Mouse (Mus musculus): ENCODE data around the gene Gm5741.
A peak's percentile ranks its signal among the peaks of the same experiment; 100 is the strongest.
"Not testable (repeated sequence)": the region's sequence is repeated elsewhere in the genome, so short reads cannot be mapped to it uniquely, and the experiment has no call there.

Gene Gm5741

GRCm38 (mm10) chr8:85067982-85068381 lies at the start of gene Gm5741:
Gm5741 (minus strand) TSS chr8:85067982.
- DNase-seq (ENCODE audit: low read depth in 1 of 2, low spot score in 2 of 2) = no peak

DNA sequence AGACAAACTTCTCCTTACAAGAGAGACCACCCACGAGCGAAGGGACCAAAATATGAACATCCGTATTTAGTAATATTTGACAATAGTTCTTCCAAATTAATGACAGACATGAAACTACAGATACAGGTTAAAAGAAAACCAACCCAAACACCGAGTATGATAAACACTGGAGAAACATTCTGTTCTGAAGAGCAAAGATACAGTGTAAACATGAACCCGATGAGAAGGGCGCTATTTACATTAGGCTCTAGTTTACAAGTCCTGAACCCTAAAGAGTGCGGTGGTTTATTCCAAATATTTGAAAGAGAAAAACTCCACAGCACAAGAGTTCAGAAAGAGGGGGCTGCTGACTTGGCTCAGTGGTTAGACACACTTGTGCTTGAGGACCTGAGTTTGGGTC lies 49.2 kb upstream of the Gm5741 start:
- DNase-seq (ENCODE audit: low read depth in 1 of 2, low spot score in 2 of 2) = no peak

- no peak for DNase-seq (ENCODE audit: low read depth in 1 of 2, low spot score in 2 of 2)
Observed at GRCm38 (mm10) chr8:85115501-85115900, 47.7 kb upstream of the Gm5741 start.

GRCm38 (mm10) chr8:85113241-85113640 lies 45.5 kb upstream of the Gm5741 start:
- DNase-seq (ENCODE audit: low read depth in 1 of 2, low spot score in 2 of 2) = no peak

GRCm38 (mm10) chr8:85100076-85100665 lies 32.4 kb upstream of the Gm5741 start:
- DNase-seq (ENCODE audit: low read depth in 1 of 2, low spot score in 2 of 2) = no peak

- DNase-seq (ENCODE audit: low read depth in 1 of 2, low spot score in 2 of 2) = no peak
Observed at GRCm38 (mm10) chr8:85096850-85097249, 29.1 kb upstream of the Gm5741 start.

DNA sequence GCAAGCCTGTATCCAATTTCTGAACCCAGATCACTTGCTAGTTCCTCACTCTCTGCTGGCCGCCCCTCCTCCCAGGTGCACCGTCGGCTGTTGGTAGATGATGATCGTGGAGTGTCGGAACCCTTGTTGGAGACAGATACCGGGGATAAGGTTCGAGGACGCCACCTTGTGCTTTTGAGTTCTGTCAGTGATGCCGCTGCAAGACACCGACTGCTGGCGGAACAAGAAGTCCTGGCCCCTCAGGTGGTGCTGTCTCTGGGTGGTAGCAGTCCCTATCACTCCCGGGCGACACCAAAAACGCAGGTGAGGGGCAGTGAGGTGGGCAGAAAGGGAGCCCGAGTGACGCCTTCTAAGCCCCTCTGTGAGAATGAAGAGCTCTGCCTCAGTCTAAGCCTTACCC lies 28.4 kb upstream of the Gm5741 start:
- DNase-seq (ENCODE audit: low read depth in 1 of 2, low spot score in 2 of 2) = no peak

- DNase-seq (ENCODE audit: low read depth in 1 of 2, low spot score in 2 of 2) = no peak
Observed at GRCm38 (mm10) chr8:85095566-85095965, 27.8 kb upstream of the Gm5741 start.

- DNase-seq (ENCODE audit: low read depth in 1 of 2, low spot score in 2 of 2) = no peak
Observed at GRCm38 (mm10) chr8:85095051-85095450, 27.3 kb upstream of the Gm5741 start.

- DNase-seq (ENCODE audit: low read depth in 1 of 2, low spot score in 2 of 2) = no peak
Observed at GRCm38 (mm10) chr8:85091526-85092090, 23.8 kb upstream of the Gm5741 start.

DNA sequence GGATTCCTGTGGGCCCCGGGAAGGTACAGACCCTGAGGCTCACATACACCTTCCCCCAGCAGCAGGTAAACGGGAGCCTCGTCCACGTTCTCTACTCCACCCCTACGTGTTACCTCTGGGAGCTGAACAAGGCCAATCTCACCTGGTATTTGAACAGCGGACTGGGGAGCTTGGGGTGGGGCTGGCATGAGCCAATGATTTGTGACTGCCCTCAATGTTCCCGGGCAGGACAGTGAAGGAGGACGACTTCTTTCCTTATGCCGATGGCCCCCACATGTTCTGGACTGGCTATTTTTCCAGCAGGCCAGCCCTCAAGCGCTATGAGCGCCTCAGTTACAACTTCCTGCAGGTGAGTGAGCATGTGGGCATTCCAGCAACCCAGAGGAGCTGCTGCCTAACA lies 23.1 kb upstream of the Gm5741 start:
- no peak for DNase-seq (ENCODE audit: low read depth in 1 of 2, low spot score in 2 of 2)

GRCm38 (mm10) chr8:85088771-85089170 lies 21.0 kb upstream of the Gm5741 start:
- no peak for DNase-seq (ENCODE audit: low read depth in 1 of 2, low spot score in 2 of 2)

- no peak for DNase-seq (ENCODE audit: low read depth in 1 of 2, low spot score in 2 of 2)
Observed at GRCm38 (mm10) chr8:85086238-85086637, 18.5 kb upstream of the Gm5741 start.

DNA sequence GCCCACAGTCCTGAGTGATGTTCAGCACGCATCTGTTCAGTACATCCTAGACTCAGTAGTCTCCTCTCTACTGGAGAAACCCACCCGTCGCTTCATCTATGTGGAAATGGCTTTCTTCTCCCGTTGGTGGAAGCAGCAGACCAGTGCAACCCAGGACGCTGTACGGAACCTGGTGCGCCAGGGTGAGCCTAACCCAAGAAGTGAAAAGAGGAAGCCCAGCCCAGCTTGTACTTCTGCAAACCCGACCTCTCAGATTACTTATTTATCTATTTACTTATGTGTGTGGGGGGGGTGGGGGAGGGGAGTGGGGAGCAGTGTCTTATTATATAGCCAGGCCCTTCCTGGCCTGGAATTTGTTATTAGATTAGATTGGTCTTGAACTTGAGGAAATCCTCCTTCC lies 16.9 kb upstream of the Gm5741 start:
- peak; percentile 39 to 50 for DNase-seq (ENCODE audit: low read depth in 1 of 2, low spot score in 2 of 2)

DNA sequence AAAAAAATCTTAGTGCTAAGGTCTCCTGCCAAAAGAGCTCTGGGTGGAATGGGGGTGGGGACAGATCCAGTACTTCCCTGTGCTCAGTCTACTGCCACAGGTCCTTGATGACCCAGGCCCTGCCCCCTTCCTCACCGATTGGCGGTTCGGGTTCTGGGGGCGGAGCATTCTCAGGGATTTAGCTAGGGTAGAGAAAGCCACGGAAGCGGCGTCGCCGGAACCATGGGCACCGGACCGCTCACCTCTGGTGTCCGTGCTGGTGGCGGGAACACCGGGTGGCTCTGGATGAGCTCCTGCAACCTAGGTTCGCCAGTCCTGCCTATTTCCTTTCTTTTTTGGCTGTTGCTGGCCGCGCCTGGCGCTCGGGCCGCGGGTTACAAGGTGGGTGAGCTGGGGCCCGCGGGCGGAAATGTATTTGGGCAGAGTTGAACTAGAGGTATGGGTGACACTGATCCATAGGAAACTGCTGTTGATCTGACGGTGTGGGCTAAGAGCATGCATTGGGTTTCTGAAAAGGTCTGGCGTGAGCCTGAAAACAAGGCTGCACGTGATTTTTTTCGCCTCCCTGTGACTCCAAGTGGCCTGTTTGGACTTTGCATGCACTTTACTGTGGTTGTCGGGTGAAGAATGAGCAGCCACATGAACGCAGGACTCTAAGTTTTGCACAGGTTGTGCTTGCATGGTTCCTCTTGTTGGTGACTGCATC lies 15.5 kb upstream of the Gm5741 start, which contains the start of gene Man2b1:
TSS of gene Man2b1 (plus strand) at position 163 of the 706 bp plus-strand sequence.
- DNase-seq (ENCODE audit: low read depth in 1 of 2, low spot score in 2 of 2) = peak; percentile 62 to 83

DNA sequence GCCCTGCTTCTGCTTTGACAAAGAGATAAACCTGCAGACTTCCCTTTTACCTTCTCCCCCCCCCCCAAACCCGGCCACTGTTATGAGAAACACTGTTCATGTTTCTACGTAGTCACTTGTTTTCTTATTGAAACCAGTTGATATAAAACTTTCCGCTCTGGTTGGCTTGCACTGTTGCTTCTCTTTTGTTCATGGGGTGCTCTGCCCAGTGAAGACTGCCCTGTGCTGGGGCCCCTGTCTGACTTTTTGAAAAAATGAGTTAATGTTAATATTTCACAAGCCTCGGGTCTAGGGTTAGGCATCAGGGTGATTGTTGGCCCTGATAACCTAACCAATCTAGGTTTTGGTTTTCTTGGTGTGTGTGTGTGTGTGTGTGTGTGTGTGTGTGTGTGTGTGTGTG lies 14.4 kb upstream of the Gm5741 start:
- not testable (repeated sequence) for DNase-seq (ENCODE audit: low read depth in 1 of 2, low spot score in 2 of 2)

GRCm38 (mm10) chr8:85081216-85081555 lies 13.4 kb upstream of the Gm5741 start, which contains the start of gene Wdr83:
Wdr83 (minus strand) TSS chr8:85081306.
- DNase-seq (ENCODE audit: low read depth in 1 of 2, low spot score in 2 of 2) = no peak

GRCm38 (mm10) chr8:85080532-85081215 lies 12.9 kb upstream of the Gm5741 start, which contains the start of gene Wdr83os:
Wdr83os (plus strand) TSS chr8:85080740.
- peak in 1 of 2 experiments; percentile 51 for DNase-seq (ENCODE audit: low read depth in 1 of 2, low spot score in 2 of 2)

GRCm38 (mm10) chr8:85080214-85080531 lies 12.4 kb upstream of the Gm5741 start:
- no peak for DNase-seq (ENCODE audit: low read depth in 1 of 2, low spot score in 2 of 2)

DNA sequence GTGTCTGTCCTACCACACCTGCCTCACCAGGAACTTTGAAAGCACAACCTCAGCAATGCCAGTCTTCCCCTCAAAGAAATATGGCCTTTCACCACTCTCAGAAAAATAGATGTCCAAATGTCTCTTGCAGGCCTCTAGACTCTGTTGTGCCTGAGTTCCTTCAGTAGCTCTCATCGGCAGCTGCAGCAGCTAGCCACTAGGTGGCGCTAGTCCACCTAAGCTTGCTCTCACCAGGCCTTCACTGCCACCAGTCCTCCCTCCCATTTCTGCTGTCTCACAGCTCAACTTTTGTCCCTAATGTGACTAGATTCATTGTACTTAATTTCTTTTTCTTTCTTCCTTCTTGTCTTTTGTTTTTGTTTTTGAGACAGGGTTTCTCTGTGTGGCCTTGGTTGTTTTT lies 9.2 kb upstream of the Gm5741 start:
- peak; percentile 42 to 65 for DNase-seq (ENCODE audit: low read depth in 1 of 2, low spot score in 2 of 2)

DNA sequence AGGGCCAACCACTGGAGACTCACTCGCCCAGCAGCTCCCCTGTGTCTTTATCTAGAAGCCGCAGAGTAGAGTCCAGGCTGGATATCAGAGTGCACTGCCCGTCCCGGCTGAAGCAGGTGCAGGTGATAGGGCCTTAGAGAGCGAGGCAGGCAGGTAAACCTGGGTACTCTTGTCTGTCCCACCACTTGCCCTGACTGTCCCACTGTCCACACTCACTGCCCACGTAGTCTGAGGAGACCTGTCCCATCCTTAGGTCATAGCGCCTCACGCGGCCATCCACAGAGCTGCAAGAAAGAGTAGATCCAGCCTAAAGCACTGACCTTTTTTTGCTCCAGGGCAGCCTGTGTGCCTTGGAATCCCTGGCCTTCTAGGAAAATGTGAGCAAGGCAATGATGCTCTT lies 8.2 kb upstream of the Gm5741 start:
- no peak for DNase-seq (ENCODE audit: low read depth in 1 of 2, low spot score in 2 of 2)

DNA sequence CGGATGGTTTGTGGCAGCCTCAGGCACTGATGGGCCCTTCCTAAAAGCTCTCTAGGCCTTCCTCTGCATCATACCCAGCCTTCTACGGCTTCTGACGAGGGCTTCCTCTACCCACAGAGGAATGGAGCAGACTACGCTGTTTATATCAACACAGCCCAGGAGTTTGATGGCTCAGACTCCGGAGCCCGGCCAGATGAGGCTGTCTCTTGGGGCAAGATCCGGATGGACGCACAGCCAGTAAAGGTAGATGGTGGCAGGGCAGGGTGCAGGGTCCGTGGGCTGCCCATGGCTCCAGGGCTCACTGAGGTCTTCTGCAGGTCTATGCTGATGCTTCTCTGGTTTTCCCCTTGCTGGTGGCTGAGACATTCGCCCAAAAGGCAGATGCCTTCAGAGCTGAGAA lies 6.8 kb upstream of the Gm5741 start:
- DNase-seq (ENCODE audit: low read depth in 1 of 2, low spot score in 2 of 2) = no peak
